Mouse (Mus musculus): ENCODE results near the gene Gm11444. TPM values are rescaled to one million over a fixed set of nuclear protein-coding genes. Genes with fewer than 3 reads are reported as not detected.

Gene Gm11444
- total and polyA plus RNA-seq, 3 experiments = not detected

DNA sequence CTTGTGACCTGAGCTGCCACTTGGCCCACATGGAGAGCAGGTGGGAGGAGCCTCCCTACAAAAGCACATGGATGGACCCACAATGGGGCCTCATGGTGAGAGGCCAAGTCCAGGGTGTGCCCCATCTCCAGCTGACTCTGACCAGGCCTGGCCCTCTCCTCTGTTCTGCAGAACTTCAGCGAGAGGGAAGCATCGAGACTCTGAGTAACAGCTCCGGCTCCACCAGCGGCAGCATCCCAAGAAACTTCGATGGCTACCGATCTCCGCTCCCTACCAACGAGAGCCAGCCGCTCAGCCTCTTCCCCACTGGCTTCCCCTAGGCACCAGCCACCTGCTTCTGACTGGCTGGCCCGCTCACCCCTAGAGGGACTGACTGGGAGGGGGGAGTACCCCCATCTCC is 25.1 kb downstream of the Gm11444 start:
- Histone ChIP-seq H3K4me1 (ENCODE audit: insufficient read depth, low read depth, low read length) (peaks cover 9% of the 10 kb centered on the region; the same call in 1 of the 2 replicates), H3K27me3 (ENCODE audit: insufficient read depth, low read length) (peaks cover 55% of the 10 kb centered on the region), H3K4me3 (ENCODE audit: low read depth, low read length) (no peak overlapping the region), H3K36me3 (replicated peaks) (no peaks in the 10 kb centered on the region), H3K9me3 (replicated peaks) (0 out of 2 replicates have a peak, but pooled peaks cover 3% of the 10 kb centered on the region)
- DNase-seq (ENCODE audit: low spot score) = no peak
- no peak for TF ChIP-seq GATA2 (IDR thresholded peaks at IDR 0.05; ENCODE audit: borderline replicate concordance, low read depth, low read length)
- TF ChIP-seq CTCF (IDR thresholded peaks at IDR 0.05; ENCODE audit: low read depth, low read length) = no peak
- ATAC-seq (ENCODE audit: extremely low read depth, insufficient number of reproducible peaks, low FRiP score, poor library complexity, severe bottlenecking) = no peak

DNA sequence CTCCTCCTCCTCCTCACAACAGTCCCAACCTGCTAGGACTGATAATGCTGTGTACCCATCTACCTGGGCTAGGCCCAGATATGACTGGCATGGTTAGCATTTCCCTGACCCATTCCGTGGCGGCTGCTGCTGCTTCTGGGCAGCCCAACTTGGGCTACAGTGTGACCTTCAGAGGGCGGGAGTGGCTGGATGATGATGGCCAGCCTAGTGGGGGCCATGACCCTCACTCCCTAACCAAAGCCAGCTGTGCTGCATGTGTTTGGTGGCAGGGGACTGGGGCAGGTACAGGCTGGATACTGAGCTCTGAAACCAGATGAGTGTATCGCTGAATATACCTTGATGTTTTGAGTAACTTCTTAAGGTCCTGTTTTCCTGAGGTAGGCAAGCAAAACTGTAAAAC is 26.3 kb downstream of the Gm11444 start:
- Histone ChIP-seq H3K27me3 (ENCODE audit: insufficient read depth, low read length) (peaks cover 49% of the 10 kb centered on the region), H3K4me3 (ENCODE audit: low read depth, low read length) (no peak overlapping the region), H3K36me3 (replicated peaks) (no peaks in the 10 kb centered on the region), H3K4me1 (ENCODE audit: insufficient read depth, low read depth, low read length) (peaks cover 9% of the 10 kb centered on the region; the same call in 1 of the 2 replicates), H3K9me3 (replicated peaks) (no peaks in the 10 kb centered on the region)
- TF ChIP-seq GATA1 (IDR thresholded peaks at IDR 0.05; ENCODE audit: borderline replicate concordance, low read length) (no peak), POLR2AphosphoS5 (IDR thresholded peaks at IDR 0.05; ENCODE audit: insufficient replicate concordance, low read depth, low read length) (no peak), GATA2 (IDR thresholded peaks at IDR 0.05; ENCODE audit: borderline replicate concordance, low read depth, low read length) (no peak), TAL1 (conservative IDR thresholded peaks at IDR 0.05; ENCODE audit: low read depth, low read length) (no peak), CTCF (IDR thresholded peaks at IDR 0.05; ENCODE audit: low read depth, low read length) (no peak)
- DNase-seq (ENCODE audit: low spot score) (no peak), ATAC-seq (ENCODE audit: extremely low read depth, insufficient number of reproducible peaks, low FRiP score, poor library complexity, severe bottlenecking) (no peak)

DNA sequence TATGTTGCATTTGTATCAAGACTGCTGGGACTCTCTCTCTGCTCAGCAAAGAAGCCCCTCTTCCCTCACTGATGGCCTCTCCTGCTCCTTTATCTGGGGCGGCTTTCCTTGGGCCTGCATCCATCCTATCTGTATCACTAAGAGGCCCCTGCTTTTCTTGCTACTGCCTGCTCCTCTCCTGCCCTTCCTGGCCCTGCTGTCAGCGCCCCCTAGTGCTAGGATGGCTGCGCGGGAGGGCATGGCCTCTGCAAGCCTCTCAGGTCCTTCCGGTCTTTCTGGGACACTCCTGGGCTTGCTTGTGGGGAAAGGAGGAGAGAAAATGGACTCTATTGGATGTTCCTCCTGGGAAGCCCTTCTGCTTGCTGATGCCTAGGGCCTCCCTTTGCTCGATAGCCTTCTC is 27.0 kb downstream of the Gm11444 start:
- Histone ChIP-seq H3K9me3 (replicated peaks) (no peaks in the 10 kb centered on the region), H3K4me3 (ENCODE audit: low read depth, low read length) (no peak overlapping the region), H3K36me3 (replicated peaks) (no peaks in the 10 kb centered on the region), H3K4me1 (ENCODE audit: insufficient read depth, low read depth, low read length) (peaks cover 9% of the 10 kb centered on the region; the same call in 1 of the 2 replicates), H3K27me3 (ENCODE audit: insufficient read depth, low read length) (peaks cover 49% of the 10 kb centered on the region)
- TF ChIP-seq TAL1 (conservative IDR thresholded peaks at IDR 0.05; ENCODE audit: low read depth, low read length) = no peak
- peak; percentile 49 for TF ChIP-seq CTCF (IDR thresholded peaks at IDR 0.05; ENCODE audit: low read depth, low read length)
- ATAC-seq (ENCODE audit: extremely low read depth, insufficient number of reproducible peaks, low FRiP score, poor library complexity, severe bottlenecking) (no peak), DNase-seq (ENCODE audit: low spot score) (peak; percentile 34)

DNA sequence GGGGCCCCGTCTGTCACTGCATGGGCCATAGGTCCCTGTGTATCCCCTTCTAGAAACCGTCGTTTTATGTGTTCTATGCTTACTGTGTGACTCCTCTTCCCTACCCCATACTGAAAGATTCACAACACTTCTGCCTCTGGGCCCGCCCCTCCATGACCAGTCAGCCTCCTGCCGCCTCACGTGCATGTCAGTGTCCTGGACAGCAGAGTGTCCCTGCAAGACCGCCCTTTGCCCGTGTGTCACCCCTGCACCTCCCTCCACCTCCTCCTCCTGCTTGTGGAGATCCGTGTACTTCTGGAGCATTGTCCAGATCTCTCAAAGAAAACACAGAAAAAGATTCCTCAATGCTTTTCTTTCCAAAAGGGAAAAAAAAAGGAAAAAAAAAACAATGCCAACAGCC is 28.5 kb downstream of the Gm11444 start:
- ATAC-seq (ENCODE audit: extremely low read depth, insufficient number of reproducible peaks, low FRiP score, poor library complexity, severe bottlenecking) (no peak), DNase-seq (ENCODE audit: low spot score) (no peak)
- no peak overlapping the region for H3K4me3 ChIP-seq (ENCODE audit: low read depth, low read length)
- 0 out of 2 replicates have a peak, but pooled peaks cover 2% of the 10 kb centered on the region for H3K4me1 ChIP-seq (ENCODE audit: insufficient read depth, low read depth, low read length)
- H3K36me3 ChIP-seq (replicated peaks) = no peaks in the 10 kb centered on the region
- TF ChIP-seq GATA2 (IDR thresholded peaks at IDR 0.05; ENCODE audit: borderline replicate concordance, low read depth, low read length) = no peak
- no peak for TF ChIP-seq TAL1 (conservative IDR thresholded peaks at IDR 0.05; ENCODE audit: low read depth, low read length)
- TF ChIP-seq GATA1 (IDR thresholded peaks at IDR 0.05; ENCODE audit: borderline replicate concordance, low read length) = no peak
- no peak for TF ChIP-seq POLR2AphosphoS5 (IDR thresholded peaks at IDR 0.05; ENCODE audit: insufficient replicate concordance, low read depth, low read length)
- TF ChIP-seq CTCF (IDR thresholded peaks at IDR 0.05; ENCODE audit: low read depth, low read length) = no peak
- no peaks in the 10 kb centered on the region for H3K9me3 ChIP-seq (replicated peaks)
- H3K27me3 ChIP-seq (ENCODE audit: insufficient read depth, low read length) = peaks cover 44% of the 10 kb centered on the region

DNA sequence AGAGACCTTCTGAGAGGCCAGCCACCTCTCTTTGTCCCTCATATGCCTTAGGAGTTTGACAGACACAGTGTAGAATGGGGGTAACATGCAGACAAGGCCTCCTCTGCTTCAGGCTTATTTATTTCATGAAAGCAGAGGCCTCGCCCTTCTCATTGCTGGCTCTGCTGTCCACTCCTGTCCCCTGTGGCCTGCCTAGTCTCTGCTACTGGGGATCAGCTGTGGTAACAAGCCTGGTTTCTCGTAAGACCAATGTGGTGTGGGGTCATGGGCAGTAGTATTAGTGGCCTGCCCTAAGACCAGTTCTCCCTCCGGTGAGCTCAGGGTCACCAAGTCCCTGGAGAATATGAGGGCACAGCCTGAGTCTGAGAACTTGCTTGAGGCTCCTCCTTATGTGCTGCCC is 29.2 kb downstream of the Gm11444 start:
- TF ChIP-seq GATA2 (IDR thresholded peaks at IDR 0.05; ENCODE audit: borderline replicate concordance, low read depth, low read length) (no peak), CTCF (IDR thresholded peaks at IDR 0.05; ENCODE audit: low read depth, low read length) (no peak), POLR2AphosphoS5 (IDR thresholded peaks at IDR 0.05; ENCODE audit: insufficient replicate concordance, low read depth, low read length) (no peak), GATA1 (IDR thresholded peaks at IDR 0.05; ENCODE audit: borderline replicate concordance, low read length) (no peak), TAL1 (conservative IDR thresholded peaks at IDR 0.05; ENCODE audit: low read depth, low read length) (no peak)
- H3K4me1 ChIP-seq (ENCODE audit: insufficient read depth, low read depth, low read length) = 0 out of 2 replicates have a peak, but pooled peaks cover 2% of the 10 kb centered on the region
- H3K4me3 ChIP-seq (ENCODE audit: low read depth, low read length) = no peak overlapping the region
- no peak for ATAC-seq (ENCODE audit: extremely low read depth, insufficient number of reproducible peaks, low FRiP score, poor library complexity, severe bottlenecking)
- H3K9me3 ChIP-seq (replicated peaks) = no peaks in the 10 kb centered on the region
- DNase-seq (ENCODE audit: low spot score) = no peak
- peaks cover 39% of the 10 kb centered on the region for H3K27me3 ChIP-seq (ENCODE audit: insufficient read depth, low read length)
- no peaks in the 10 kb centered on the region for H3K36me3 ChIP-seq (replicated peaks)

DNA sequence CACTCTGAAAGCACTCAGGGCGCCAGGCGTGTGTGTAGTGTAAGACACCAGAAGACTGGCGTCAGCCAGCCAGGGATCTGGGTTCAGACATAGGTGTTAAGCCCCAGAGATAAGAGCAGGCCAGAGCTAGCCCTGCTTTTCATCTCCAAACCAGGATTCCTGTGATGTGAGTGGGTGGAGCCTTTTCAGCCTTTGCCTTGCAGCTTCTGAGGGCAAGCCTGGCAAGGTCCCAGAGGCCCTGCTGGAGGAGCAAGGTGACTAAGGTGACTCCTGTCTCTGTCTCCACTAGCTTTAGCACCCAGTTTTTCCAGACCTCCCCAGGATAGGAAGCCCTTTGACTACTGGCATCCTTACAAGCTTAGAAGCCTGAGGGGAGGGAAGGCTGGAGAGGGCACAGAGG is 31.7 kb downstream of the Gm11444 start:
- H3K27me3 ChIP-seq (ENCODE audit: insufficient read depth, low read length) = peaks cover 19% of the 10 kb centered on the region
- no peak overlapping the region for H3K4me3 ChIP-seq (ENCODE audit: low read depth, low read length)
- DNase-seq (ENCODE audit: low spot score) (no peak), ATAC-seq (ENCODE audit: extremely low read depth, insufficient number of reproducible peaks, low FRiP score, poor library complexity, severe bottlenecking) (no peak)
- TF ChIP-seq TAL1 (conservative IDR thresholded peaks at IDR 0.05; ENCODE audit: low read depth, low read length) (no peak), GATA1 (IDR thresholded peaks at IDR 0.05; ENCODE audit: borderline replicate concordance, low read length) (no peak), GATA2 (IDR thresholded peaks at IDR 0.05; ENCODE audit: borderline replicate concordance, low read depth, low read length) (no peak), POLR2AphosphoS5 (IDR thresholded peaks at IDR 0.05; ENCODE audit: insufficient replicate concordance, low read depth, low read length) (no peak), CTCF (IDR thresholded peaks at IDR 0.05; ENCODE audit: low read depth, low read length) (no peak)
- no peaks in the 10 kb centered on the region for H3K9me3 ChIP-seq (replicated peaks)
- 0 out of 2 replicates have a peak, but pooled peaks cover 2% of the 10 kb centered on the region for H3K4me1 ChIP-seq (ENCODE audit: insufficient read depth, low read depth, low read length)
- no peaks in the 10 kb centered on the region for H3K36me3 ChIP-seq (replicated peaks)

DNA sequence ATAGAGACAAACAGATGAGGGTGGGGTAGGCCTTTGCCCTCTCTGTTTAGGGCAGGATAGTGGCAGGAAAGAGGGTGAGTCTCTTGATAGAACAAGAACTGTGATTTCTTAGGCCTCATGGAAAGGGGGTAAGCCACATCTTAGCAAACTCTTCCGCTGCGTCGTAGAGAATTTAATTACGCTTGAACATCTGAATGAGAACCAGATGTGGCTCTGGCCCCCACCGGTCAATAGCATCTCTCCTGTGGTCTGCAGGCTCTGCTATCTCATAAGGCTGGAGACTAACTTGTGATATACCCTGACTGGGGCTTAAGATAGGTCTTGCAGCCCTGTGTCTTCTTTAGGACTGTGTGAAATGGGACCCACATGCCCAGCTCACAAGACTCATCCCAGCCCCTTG is 33.7 kb downstream of the Gm11444 start:
- TF ChIP-seq CTCF (IDR thresholded peaks at IDR 0.05; ENCODE audit: low read depth, low read length) (no peak), GATA2 (IDR thresholded peaks at IDR 0.05; ENCODE audit: borderline replicate concordance, low read depth, low read length) (no peak), POLR2AphosphoS5 (IDR thresholded peaks at IDR 0.05; ENCODE audit: insufficient replicate concordance, low read depth, low read length) (no peak), TAL1 (conservative IDR thresholded peaks at IDR 0.05; ENCODE audit: low read depth, low read length) (no peak), GATA1 (IDR thresholded peaks at IDR 0.05; ENCODE audit: borderline replicate concordance, low read length) (no peak)
- Histone ChIP-seq H3K4me3 (ENCODE audit: low read depth, low read length) (no peak overlapping the region), H3K9me3 (replicated peaks) (no peaks in the 10 kb centered on the region), H3K27me3 (ENCODE audit: insufficient read depth, low read length) (peaks cover 13% of the 10 kb centered on the region), H3K4me1 (ENCODE audit: insufficient read depth, low read depth, low read length) (no peaks in the 10 kb centered on the region), H3K36me3 (replicated peaks) (no peaks in the 10 kb centered on the region)
- ATAC-seq (ENCODE audit: extremely low read depth, insufficient number of reproducible peaks, low FRiP score, poor library complexity, severe bottlenecking) (no peak), DNase-seq (ENCODE audit: low spot score) (no peak)
